Mouse (Mus musculus): Measurements from ENCODE around the gene Carns1.

GRCm38 (mm10) chr19:4120496-4120895 lies 54.8 kb downstream of the Carns1 start:
- TF ChIP-seq CTCF (IDR thresholded peaks at IDR 0.05; ENCODE audit: insufficient read depth, low read length) (no peak), POLR2A (IDR thresholded peaks at IDR 0.05; ENCODE audit: borderline replicate concordance, extremely low read depth, low read depth, low read length) (no peak)
